Mouse (Mus musculus) heart, embryonic 16.5 days (tissue): Measurements from ENCODE around the gene Ugt1a8. TPM values are rescaled to one million over a fixed set of nuclear protein-coding genes. Genes with fewer than 3 reads are reported as not detected.
A peak's percentile ranks its signal among the peaks of the same experiment; 100 is the strongest.

Experiments used
- ATAC-seq: fragments of 200-750 bp; cut with Nextera tagmentation; replicated peaks from 2 replicates; pipeline ENCODE4 v1.8.0; 2017; ENCODE audit warnings: moderate number of reproducible peaks; ENCODE audit not compliant: insufficient read depth, low FRiP score; ENCODE audit errors: extremely low read depth
- H3K27ac ChIP-seq: fragments of 300-500 bp; sonication (generic); 2 replicates; pipeline ENCODE4 v1.5.1; 2014; ENCODE audit warnings: mild to moderate bottlenecking, low read length, control low read depth, moderate library complexity
- H3K27me3 ChIP-seq: fragments of 300-500 bp; sonication (generic); 2 replicates; pipeline ENCODE4 v1.6.1; 2014; ENCODE audit warnings: low read length, mixed read lengths; ENCODE audit not compliant: control insufficient read depth, insufficient read depth
- H3K36me3 ChIP-seq: fragments of 300-500 bp; sonication (generic); 2 replicates; pipeline ENCODE4 v1.6.1; 2014; ENCODE audit not compliant: control insufficient read depth, insufficient read depth
- H3K4me1 ChIP-seq: fragments of 300-500 bp; sonication (generic); 2 replicates; pipeline ENCODE4 v1.6.1; 2014; ENCODE audit warnings: low read length, mixed read lengths; ENCODE audit not compliant: control insufficient read depth, insufficient read depth
- H3K4me2 ChIP-seq: fragments of 300-500 bp; sonication (generic); 2 replicates; pipeline ENCODE4 v1.6.1; 2014; ENCODE audit warnings: low read depth, mild to moderate bottlenecking, control low read depth, low read length
- H3K4me3 ChIP-seq: fragments of 300-500 bp; sonication (generic); 2 replicates; pipeline ENCODE4 v1.5.1; 2014; ENCODE audit warnings: mild to moderate bottlenecking, control low read depth, low read length
- H3K9ac ChIP-seq: fragments of 300-500 bp; sonication (generic); 2 replicates; pipeline ENCODE4 v1.6.1; 2014; ENCODE audit warnings: low read length, control low read depth
- H3K9me3 ChIP-seq: fragments of 300-500 bp; sonication (generic); replicated peaks from 2 replicates; pipeline ENCODE4 v1.6.1; 2016; ENCODE audit warnings: low read length; ENCODE audit not compliant: control insufficient read depth
- WGBS: fragments of 180-500 bp; shearing (Covaris S2); extraction: QIAGEN DNeasy Blood & Tissue Kit; methylation state at CpG from one replicate; pipeline ENCODE4 v1.1.7; 2014; 5-methylcytosine and 5-hydroxymethylcytosine counted together
- polyA plus RNA-seq: library from polyadenylated mRNA; unstranded; fragments of >200 nt; fragmentation: Nextera tagmentation; extraction: Ambion mirVana; gene quantifications from 2 replicates; pipeline ENCODE4 v1.2.1, GENCODE M21; 2015

Ugt1a8 gene
- polyA plus RNA-seq, 1 experiment from 2014 or later, result not detected

GRCm38 (mm10) chr1:88213766-88214461 lies 126.3 kb downstream of the Ugt1a8 start:
- H3K9me3 ChIP-seq, result peaks cover 59% of the 10 kb centered on the region
- no peak overlapping the region for H3K9ac ChIP-seq
- H3K4me1 ChIP-seq, result no peaks in the 10 kb centered on the region
- no peak overlapping the region for H3K27ac ChIP-seq
- WGBS, result 67% methylated on average over 2 of the region's 2 CpGs
- no peaks in the 10 kb centered on the region for H3K36me3 ChIP-seq
- H3K4me3 ChIP-seq, result no peak overlapping the region
- peak; percentile 6; the same call in 1 of the 2 replicates for ATAC-seq
- H3K27me3 ChIP-seq, result no peaks in the 10 kb centered on the region
- H3K4me2 ChIP-seq, result no peak overlapping the region

GRCm38 (mm10) chr1:88214462-88214952 lies 126.9 kb downstream of the Ugt1a8 start:
- no peak for ATAC-seq
- no peak overlapping the region for H3K27ac ChIP-seq

GRCm38 (mm10) chr1:88215466-88216380 lies 128.1 kb downstream of the Ugt1a8 start:
- ATAC-seq, result no peak
- H3K9me3 ChIP-seq, result peaks cover 59% of the 10 kb centered on the region
- H3K36me3 ChIP-seq, result no peaks in the 10 kb centered on the region
- H3K4me2 ChIP-seq, result no peak overlapping the region
- H3K27me3 ChIP-seq, result no peaks in the 10 kb centered on the region
- no peak overlapping the region for H3K4me3 ChIP-seq
- 61% methylated on average over 10 of the region's 10 CpGs for WGBS
- no peak overlapping the region for H3K9ac ChIP-seq
- no peaks in the 10 kb centered on the region for H3K4me1 ChIP-seq
- H3K27ac ChIP-seq, result no peak overlapping the region

More at GRCm38 (mm10) chr1:88214462-88214952, 126.9 kb downstream of the Ugt1a8 start:
- Histone ChIP-seq H3K27me3 (no peaks in the 10 kb centered on the region), H3K36me3 (no peaks in the 10 kb centered on the region), H3K9ac (no peak overlapping the region), H3K4me3 (no peak overlapping the region), H3K9me3 (peaks cover 59% of the 10 kb centered on the region), H3K4me2 (no peak overlapping the region), H3K4me1 (no peaks in the 10 kb centered on the region)
- 65% methylated on average over 2 of the region's 2 CpGs for WGBS

GRCm38 (mm10) chr1:88216551-88216950 lies 128.9 kb downstream of the Ugt1a8 start:
- Histone ChIP-seq H3K9ac (no peak overlapping the region), H3K27me3 (no peaks in the 10 kb centered on the region), H3K4me3 (no peak overlapping the region), H3K4me1 (no peaks in the 10 kb centered on the region), H3K9me3 (peaks cover 56% of the 10 kb centered on the region), H3K36me3 (no peaks in the 10 kb centered on the region), H3K27ac (no peak overlapping the region), H3K4me2 (no peak overlapping the region)
- ATAC-seq, result no peak
- WGBS, result 55% methylated on average over 2 of the region's 2 CpGs

GRCm38 (mm10) chr1:88217144-88217543 lies 129.5 kb downstream of the Ugt1a8 start:
- H3K4me1 ChIP-seq, result no peaks in the 10 kb centered on the region
- H3K9me3 ChIP-seq, result peaks cover 50% of the 10 kb centered on the region
- ATAC-seq, result no peak
- H3K4me3 ChIP-seq, result no peak overlapping the region
- H3K9ac ChIP-seq, result no peak overlapping the region
- no peak overlapping the region for H3K27ac ChIP-seq
- no peak overlapping the region for H3K4me2 ChIP-seq
- WGBS, result 58% methylated on average over 2 of the region's 2 CpGs
- no peaks in the 10 kb centered on the region for H3K36me3 ChIP-seq
- H3K27me3 ChIP-seq, result no peaks in the 10 kb centered on the region

GRCm38 (mm10) chr1:88217576-88217975 lies 130.0 kb downstream of the Ugt1a8 start:
- H3K9ac ChIP-seq, result no peak overlapping the region
- no peak for ATAC-seq
- no peaks in the 10 kb centered on the region for H3K27me3 ChIP-seq
- H3K4me2 ChIP-seq, result no peak overlapping the region
- no peaks in the 10 kb centered on the region for H3K4me1 ChIP-seq
- H3K9me3 ChIP-seq, result peaks cover 48% of the 10 kb centered on the region
- H3K4me3 ChIP-seq, result no peak overlapping the region
- no peaks in the 10 kb centered on the region for H3K36me3 ChIP-seq
- 32% methylated on average over 3 of the region's 3 CpGs for WGBS
- H3K27ac ChIP-seq, result no peak overlapping the region

GRCm38 (mm10) chr1:88218051-88218450 lies 130.4 kb downstream of the Ugt1a8 start:
- Histone ChIP-seq H3K9ac (no peak overlapping the region), H3K4me3 (no peak overlapping the region), H3K9me3 (peaks cover 43% of the 10 kb centered on the region), H3K36me3 (no peaks in the 10 kb centered on the region), H3K4me2 (no peak overlapping the region), H3K4me1 (no peaks in the 10 kb centered on the region), H3K27ac (no peak overlapping the region), H3K27me3 (no peaks in the 10 kb centered on the region)
- WGBS, result 63% methylated on average over 9 of the region's 9 CpGs
- no peak for ATAC-seq

- 44% methylated on average over 4 of the region's 4 CpGs for WGBS
- H3K9ac ChIP-seq, result no peak overlapping the region
- peaks cover 38% of the 10 kb centered on the region for H3K9me3 ChIP-seq
- no peaks in the 10 kb centered on the region for H3K4me1 ChIP-seq
- no peak overlapping the region for H3K4me3 ChIP-seq
- no peak overlapping the region for H3K4me2 ChIP-seq
- H3K36me3 ChIP-seq, result no peaks in the 10 kb centered on the region
- H3K27me3 ChIP-seq, result no peaks in the 10 kb centered on the region
- no peak overlapping the region for H3K27ac ChIP-seq
- no peak for ATAC-seq
Observed at GRCm38 (mm10) chr1:88218591-88218990, 131.0 kb downstream of the Ugt1a8 start.

GRCm38 (mm10) chr1:88219054-88219453 lies 131.4 kb downstream of the Ugt1a8 start:
- no peak for ATAC-seq
- 18% methylated on average over 1 of the region's 1 CpGs for WGBS

More at GRCm38 (mm10) chr1:88219054-88219453, 131.4 kb downstream of the Ugt1a8 start:
- Histone ChIP-seq H3K9ac (no peak overlapping the region), H3K4me1 (no peaks in the 10 kb centered on the region), H3K27me3 (no peaks in the 10 kb centered on the region), H3K4me2 (no peak overlapping the region), H3K9me3 (peaks cover 33% of the 10 kb centered on the region), H3K4me3 (no peak overlapping the region), H3K27ac (no peak overlapping the region), H3K36me3 (no peaks in the 10 kb centered on the region)
